Mouse (Mus musculus) kidney, adult 2 months (tissue): Measurements from ENCODE around the gene Mmrn1. TPM values are rescaled to one million over a fixed set of nuclear protein-coding genes. Genes with fewer than 3 reads are reported as not detected.

ENCODE experiments used
- DNase-seq: peaks from one replicate; pipeline ENCODE4 v3.0.0; 2021
- H3K27ac ChIP-seq: fragments of 200-500 bp; 2 replicates; pipeline ENCODE4 v1.5.1; 2012; ENCODE audit warnings: low read depth, low read length, control low read depth, inconsistent platforms; ENCODE audit not compliant: insufficient read depth
- H3K27me3 ChIP-seq: fragments of 200-500 bp; replicated peaks from 2 replicates; pipeline ENCODE4 v1.6.1; 2012; ENCODE audit warnings: mild to moderate bottlenecking, moderate library complexity, low read length, inconsistent platforms; ENCODE audit not compliant: control insufficient read depth, insufficient read depth
- H3K36me3 ChIP-seq: fragments of 200-500 bp; 2 replicates; pipeline ENCODE4 v1.6.1; 2012; ENCODE audit warnings: mild to moderate bottlenecking, moderate library complexity, low read length, inconsistent platforms; ENCODE audit not compliant: control insufficient read depth, insufficient read depth
- H3K4me1 ChIP-seq: fragments of 200-500 bp; 2 replicates; pipeline ENCODE4 v1.6.1; 2011; ENCODE audit warnings: low read length; ENCODE audit not compliant: control insufficient read depth, insufficient read depth
- H3K4me3 ChIP-seq: fragments of 200-500 bp; 2 replicates; pipeline ENCODE4 v1.5.1; 2011; ENCODE audit warnings: mild to moderate bottlenecking, low read depth, low read length, control low read depth; ENCODE audit not compliant: insufficient read depth
- CTCF ChIP-seq: fragments of 200-500 bp; conservative IDR thresholded peaks from 2 replicates; pipeline ENCODE4 v1.5.1; 2011; ENCODE audit warnings: low read depth, mild to moderate bottlenecking, control low read depth, low read length, moderate library complexity, mixed read lengths; ENCODE audit not compliant: insufficient read depth, insufficient read length
- POLR2A ChIP-seq: fragments of 200-500 bp; IDR thresholded peaks from one replicate; pipeline ENCODE4 v1.6.1; 2011; ENCODE audit warnings: low read depth, low read length, control low read depth
- WGBS: fragments of 180-500 bp; shearing (Covaris S2); methylation state at CpG from one replicate; pipeline ENCODE4 v1.1.7; 2018; 5-methylcytosine and 5-hydroxymethylcytosine counted together
- polyA plus RNA-seq: library from polyadenylated mRNA; depleted of rRNA; stranded (reverse); fragments of >200 nt; gene quantifications from 2 replicates; pipeline ENCODE4 v1.2.3, GENCODE M21; 2012; rRNA removed

The Mmrn1 gene
- polyA plus RNA-seq, 1 experiment: 0.89 TPM

DNA sequence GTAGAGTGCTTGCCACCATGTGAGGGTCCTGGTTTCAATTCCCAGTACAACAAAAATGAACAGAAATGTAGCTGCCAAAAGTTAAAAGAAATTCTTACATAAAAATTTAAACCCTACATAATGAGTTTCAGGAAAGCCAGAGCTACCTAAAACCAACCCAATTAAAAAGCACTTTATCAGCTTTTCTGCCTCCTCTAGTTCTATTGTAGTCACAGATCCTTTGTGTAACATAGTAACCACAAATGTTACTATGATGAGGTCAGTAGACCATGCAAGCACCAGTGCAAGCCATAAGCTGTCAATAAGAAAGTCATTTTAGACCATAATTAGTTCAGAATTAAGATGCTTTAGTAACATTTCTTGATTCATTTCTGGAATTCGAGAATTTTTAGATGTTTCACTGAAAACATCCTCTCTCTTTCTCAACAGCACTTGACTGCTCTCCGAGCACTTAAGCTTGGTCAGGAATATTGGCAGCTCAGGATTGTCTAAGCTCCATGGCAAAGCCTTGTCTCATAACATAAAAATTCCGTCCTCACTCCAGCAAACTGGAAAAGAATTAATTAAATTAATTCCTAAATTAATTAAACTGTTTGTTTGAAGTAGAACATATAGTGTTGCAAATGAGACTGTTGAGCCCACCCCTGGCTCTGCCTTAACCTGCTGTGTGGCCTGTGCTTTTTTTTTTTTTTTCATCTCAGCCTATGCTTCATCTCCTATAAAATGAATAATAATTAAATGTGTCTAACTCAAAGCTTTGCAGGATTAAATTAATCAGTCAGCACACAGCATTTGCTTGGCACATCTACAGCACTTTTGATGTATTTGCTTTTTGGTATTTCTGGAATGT is 79.4 kb downstream of the Mmrn1 start:
- Histone ChIP-seq H3K4me3 (no peak overlapping the region), H3K27me3 (no peaks in the 10 kb centered on the region), H3K27ac (no peak overlapping the region), H3K36me3 (no peaks in the 10 kb centered on the region), H3K4me1 (no peaks in the 10 kb centered on the region)
- 59% methylated on average over 3 of the region's 3 CpGs for WGBS
- TF ChIP-seq CTCF (no peak), POLR2A (no peak)
- DNase-seq: no peak

DNA sequence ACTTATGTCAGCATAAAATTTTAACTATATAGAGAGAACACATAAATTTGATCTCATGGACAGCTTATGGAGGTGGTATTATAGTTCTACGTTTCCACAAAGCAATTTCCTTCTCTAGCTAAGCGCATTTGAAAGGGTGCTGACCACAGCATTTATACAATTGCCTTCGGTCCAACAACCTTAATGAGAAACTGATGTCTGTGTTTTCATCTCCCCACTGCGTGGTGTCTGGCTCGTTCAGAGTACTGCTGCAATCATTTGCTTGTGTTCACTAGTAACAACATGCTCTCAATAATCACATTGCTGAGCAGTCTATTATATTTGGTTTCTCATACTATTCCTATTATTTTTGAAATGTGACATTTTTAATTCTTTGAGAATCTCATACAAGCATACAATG is 89.0 kb downstream of the Mmrn1 start:
- TF ChIP-seq CTCF: no peak
- no peak for TF ChIP-seq POLR2A
- Histone ChIP-seq H3K27ac (no peak overlapping the region), H3K36me3 (no peaks in the 10 kb centered on the region), H3K4me1 (no peaks in the 10 kb centered on the region), H3K27me3 (no peaks in the 10 kb centered on the region), H3K4me3 (no peak overlapping the region)
- no peak for DNase-seq
- 77% methylated on average over 5 of the region's 5 CpGs for WGBS

DNA sequence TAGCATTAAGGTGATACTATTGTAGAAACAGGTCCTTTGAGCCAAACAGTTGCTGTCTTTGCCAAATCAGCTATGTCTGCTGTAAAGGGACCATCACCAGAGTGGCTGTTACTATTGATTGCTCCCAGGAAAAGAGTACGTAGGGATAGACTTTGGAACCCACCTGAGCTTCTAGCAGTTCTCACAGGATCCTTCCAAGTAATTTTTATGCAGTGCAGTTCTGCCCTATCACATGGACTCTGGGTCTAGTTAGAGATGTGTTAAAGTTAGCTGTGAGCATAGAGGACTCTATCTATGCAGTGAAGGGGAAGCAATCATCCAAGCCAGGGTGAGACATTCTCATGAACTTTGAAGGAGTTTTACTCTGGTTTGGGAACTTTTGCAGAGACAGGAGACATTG is 94.9 kb downstream of the Mmrn1 start:
- TF ChIP-seq CTCF: no peak
- no peak for TF ChIP-seq POLR2A
- no peak overlapping the region for H3K27ac ChIP-seq
- no peak for DNase-seq
- no peaks in the 10 kb centered on the region for H3K36me3 ChIP-seq
- no peak overlapping the region for H3K4me3 ChIP-seq
- H3K4me1 ChIP-seq: no peaks in the 10 kb centered on the region
- 78% methylated on average over 1 of the region's 1 CpGs for WGBS
- H3K27me3 ChIP-seq: no peaks in the 10 kb centered on the region

- WGBS: 61% methylated on average over 1 of the region's 1 CpGs
- Histone ChIP-seq H3K27ac (no peak overlapping the region), H3K4me1 (no peaks in the 10 kb centered on the region), H3K4me3 (no peak overlapping the region), H3K36me3 (no peaks in the 10 kb centered on the region), H3K27me3 (no peaks in the 10 kb centered on the region)
- DNase-seq: no peak
- no peak for TF ChIP-seq POLR2A
- TF ChIP-seq CTCF: no peak
Measured at GRCm38 (mm10) chr6:61020995-61021394, 96.2 kb downstream of the Mmrn1 start.

DNA sequence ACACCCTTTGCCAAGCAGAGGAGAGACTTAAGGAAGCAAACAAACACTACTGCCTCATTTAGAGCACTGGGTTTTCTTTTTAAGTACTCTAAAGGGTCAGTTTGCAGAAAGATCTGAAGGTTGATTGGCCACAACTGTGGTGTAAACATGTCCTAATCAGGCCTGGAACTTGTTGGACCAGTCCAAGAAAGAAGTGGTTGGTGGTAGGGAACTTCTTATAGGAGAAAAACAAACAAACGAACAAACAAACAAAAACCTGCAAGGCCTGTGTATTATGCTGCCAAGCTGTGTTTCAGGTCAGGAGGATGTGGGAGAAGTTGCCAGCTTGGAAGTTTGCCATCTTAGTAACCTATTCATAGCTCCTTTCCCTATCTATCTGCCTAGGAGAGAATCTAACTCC is 108.5 kb downstream of the Mmrn1 start:
- no peaks in the 10 kb centered on the region for H3K36me3 ChIP-seq
- 0 out of 2 replicates have a peak, but pooled peaks cover 4% of the 10 kb centered on the region for H3K4me1 ChIP-seq
- no peak overlapping the region for H3K4me3 ChIP-seq
- no peak overlapping the region for H3K27ac ChIP-seq
- 50% methylated on average over 1 of the region's 1 CpGs for WGBS
- peak; percentile 30 for DNase-seq
- no peak for TF ChIP-seq POLR2A
- TF ChIP-seq CTCF: no peak
- no peaks in the 10 kb centered on the region; the same call in 1 of the 2 replicates for H3K27me3 ChIP-seq

Other genes starting within 250 kb of the Mmrn1 start
- 3.4 and 3.5 TPM in 2 replicates for gene Snca, start 95.1 kb upstream of the Mmrn1 start, polyA plus RNA-seq